Mouse (Mus musculus) urinary bladder, postnatal 14 days (tissue): ENCODE results near the gene Trabd.

Experiments
- DNase-seq: peaks from one replicate; pipeline ENCODE4 v3.0.0; 2021; ENCODE audit warnings: low spot score

Trabd gene

DNA sequence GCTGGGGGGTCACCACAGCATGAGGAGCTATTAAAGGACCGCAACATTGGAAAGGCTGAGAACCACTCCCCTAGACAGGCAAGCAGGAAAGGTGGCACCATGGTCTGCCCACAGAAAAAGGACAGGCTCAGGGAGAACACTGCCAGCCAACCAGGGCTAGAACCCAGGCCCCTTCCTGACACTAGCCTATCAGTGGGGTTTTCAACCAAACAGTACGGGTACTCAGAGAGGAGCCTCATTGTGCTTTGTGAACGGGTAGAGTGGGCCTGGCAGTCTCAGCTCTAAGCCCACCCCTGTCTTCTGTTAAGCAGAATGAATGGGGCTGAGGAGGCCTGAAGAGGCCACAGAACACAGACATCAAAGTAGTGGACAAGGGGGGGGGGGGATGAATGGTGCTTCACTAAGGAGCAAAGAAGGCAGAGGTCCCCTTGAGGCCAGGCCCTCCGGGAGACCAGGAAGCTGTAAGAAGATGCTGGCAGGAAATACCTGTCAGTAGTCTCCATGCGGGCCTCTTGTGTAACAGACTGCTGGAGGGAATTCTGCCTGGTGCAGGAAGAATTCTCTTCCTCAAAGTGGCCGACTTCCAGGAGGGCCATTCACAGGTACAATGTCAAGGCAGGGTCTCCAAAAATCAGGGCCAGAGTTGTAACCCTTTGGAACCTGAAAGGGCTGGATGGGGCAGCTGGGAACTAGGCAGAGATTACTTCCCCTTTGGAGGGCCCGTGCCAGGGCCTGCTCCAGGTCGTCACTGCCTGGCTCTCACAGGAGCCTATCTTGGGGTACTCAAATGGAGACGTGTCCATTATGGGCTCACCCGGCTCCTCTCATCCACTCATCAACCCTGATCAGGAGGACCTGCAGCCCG lies at the start of gene Trabd:
TSS of gene Trabd (plus strand) at position 512 of the 865 bp plus-strand sequence.
- DNase-seq = no peak

GRCm38 (mm10) chr15:89044381-89044780 lies 30.5 kb upstream of the Trabd start:
- no peak for DNase-seq

DNA sequence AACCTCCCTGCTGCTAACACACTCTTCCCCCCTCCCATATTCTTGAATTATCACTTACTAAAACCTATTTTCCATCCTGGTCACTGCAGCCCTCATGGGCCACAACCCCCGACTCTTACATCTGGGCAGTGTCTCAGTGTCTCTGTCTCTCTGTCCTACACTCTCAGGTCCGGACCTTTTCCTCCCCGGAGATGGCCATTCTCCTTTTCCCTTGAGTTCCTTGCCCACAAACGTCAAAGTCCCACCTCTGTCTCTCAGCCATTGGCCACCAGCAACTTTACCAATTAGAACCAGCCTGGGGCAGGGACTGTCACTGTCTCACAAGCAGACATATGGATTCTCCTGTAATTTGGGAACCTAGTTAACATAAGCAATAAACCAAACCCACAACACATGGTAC lies 28.6 kb upstream of the Trabd start:
- no peak for DNase-seq

DNA sequence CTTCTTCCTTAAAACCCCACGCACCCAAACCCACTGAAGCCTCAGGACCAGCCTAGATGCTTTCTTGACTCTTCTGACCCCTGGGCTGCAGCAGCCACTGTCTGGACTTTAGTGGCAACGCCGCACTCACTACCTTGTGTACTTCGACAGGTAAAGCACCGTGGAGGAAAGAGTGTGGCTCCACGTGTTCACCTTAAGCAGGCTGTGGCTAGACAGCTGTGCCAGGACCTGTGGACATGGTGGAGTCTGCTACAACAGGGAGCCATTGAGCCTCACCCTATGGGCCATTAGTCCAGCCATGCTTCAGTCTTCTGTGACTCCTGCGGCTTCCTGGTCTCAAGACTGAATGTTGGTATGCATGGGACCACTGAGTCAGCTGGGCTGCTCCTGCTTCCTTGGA lies 20.3 kb upstream of the Trabd start:
- no peak for DNase-seq

DNA sequence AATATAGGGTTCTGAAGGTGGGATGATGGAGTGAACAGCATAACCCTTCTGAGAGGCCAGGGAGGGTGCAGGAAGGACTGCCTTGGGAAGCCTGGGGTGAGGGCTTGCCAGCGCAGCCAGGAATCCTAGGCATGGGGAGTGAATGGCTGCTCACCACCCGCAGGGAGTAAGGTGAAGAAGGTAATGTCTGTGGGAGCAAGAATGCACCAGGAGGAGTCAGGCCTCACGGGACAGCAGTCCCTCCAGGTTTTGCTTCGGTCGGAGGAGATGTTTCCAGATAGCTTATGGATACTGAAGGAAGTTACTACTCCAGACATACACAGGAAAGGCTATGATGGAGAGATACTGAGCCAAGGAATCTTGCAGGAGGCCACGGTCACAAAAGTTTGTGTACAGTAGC lies 16.2 kb upstream of the Trabd start:
- no peak for DNase-seq

- peak; percentile 3 for DNase-seq
Observed at GRCm38 (mm10) chr15:89059161-89059931, 15.6 kb upstream of the Trabd start, which contains the start of gene Panx2. Gene Panx2 (plus strand): TSS chr15:89059734.

DNA sequence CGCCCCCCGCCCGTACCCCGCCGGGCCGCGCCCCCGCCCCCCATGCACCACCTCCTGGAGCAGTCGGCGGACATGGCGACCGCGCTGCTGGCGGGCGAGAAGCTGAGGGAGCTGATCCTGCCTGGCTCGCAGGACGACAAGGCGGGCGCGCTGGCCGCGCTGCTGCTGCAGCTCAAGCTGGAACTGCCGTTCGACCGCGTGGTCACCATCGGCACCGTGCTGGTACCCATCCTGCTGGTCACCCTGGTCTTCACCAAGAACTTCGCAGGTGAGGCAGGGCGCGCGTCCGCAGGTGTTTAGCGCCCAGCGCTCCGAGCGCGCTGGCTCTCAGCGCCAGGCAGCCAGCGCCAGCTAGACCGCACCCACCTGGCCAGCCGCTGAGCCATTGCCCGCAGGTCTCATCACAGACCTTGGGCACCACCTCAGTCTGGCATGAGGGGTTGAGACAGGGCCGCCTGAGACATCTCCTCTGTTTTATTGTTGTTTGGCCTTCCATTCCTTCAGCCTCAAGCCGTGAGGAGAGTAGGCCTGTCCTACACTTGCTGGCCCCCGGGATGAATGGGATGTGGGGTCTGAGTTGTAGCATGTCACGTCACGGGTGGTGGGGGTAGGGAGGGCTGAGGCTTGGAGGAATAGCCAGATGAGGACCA lies 14.8 kb upstream of the Trabd start:
- DNase-seq = peak; percentile 16

GRCm38 (mm10) chr15:89060811-89061460 lies 14.0 kb upstream of the Trabd start:
- peak; percentile 1 for DNase-seq

- DNase-seq = no peak
Observed at GRCm38 (mm10) chr15:89061761-89062517, 13.0 kb upstream of the Trabd start.

- no peak for DNase-seq
Observed at GRCm38 (mm10) chr15:89062518-89062910, 12.4 kb upstream of the Trabd start.

DNA sequence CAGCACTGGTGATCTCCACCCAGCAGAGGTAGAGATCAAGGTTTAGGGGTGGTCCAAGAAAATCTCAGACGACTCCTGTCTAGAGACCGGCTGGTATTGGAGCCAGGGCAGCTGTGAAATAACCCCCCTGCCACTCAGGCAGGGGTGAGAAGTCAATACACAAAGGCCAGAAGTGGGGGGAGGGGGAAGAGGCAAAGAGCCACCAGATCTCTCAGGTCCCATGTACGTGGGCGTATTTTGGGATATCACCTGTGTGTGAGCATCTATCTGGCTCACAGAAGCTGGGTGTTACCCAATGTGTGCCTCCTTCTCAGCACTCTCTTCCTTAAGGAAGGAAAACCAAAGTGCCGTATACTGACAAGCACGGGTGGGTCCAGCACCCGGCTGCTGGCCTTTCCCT lies 11.9 kb upstream of the Trabd start:
- DNase-seq = no peak

DNA sequence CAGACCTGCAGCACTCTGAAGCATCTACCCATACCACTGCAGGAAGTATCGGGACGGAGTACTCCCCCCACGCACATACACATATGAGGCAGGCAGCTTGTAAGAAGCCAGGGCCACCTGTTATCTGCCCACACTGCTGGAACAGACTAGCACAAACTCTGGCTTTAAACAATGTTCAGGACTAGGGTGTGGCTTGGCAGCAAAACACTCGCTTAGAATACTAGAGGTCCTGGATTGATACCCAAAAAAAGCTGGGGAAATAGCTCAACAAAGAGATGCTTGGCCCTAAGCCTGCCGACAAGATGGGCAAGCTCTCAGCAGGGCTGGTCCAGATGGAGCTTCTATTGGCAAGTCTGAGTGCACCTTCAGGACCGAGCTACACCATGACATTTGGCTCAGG lies 11.4 kb upstream of the Trabd start:
- no peak for DNase-seq

DNA sequence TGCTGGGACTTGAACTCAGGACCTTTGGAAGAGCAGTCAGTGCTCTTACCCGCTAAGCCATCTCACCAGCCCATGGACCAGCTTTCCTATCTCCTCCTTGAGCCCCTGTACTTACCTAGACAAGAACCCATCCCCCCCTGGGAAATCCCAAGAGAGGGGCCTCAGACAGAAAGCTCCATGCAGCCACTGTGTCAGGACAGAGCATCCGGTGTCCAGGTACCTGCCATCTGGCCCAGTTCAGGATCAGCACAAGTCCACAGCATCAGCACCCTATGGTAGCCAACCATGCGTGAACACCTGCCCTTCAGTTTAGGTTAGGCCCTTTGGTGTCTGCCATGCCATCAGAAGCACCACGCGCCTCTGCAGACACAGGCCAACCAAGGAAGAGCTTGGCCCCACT lies 10.0 kb upstream of the Trabd start:
- no peak for DNase-seq

DNA sequence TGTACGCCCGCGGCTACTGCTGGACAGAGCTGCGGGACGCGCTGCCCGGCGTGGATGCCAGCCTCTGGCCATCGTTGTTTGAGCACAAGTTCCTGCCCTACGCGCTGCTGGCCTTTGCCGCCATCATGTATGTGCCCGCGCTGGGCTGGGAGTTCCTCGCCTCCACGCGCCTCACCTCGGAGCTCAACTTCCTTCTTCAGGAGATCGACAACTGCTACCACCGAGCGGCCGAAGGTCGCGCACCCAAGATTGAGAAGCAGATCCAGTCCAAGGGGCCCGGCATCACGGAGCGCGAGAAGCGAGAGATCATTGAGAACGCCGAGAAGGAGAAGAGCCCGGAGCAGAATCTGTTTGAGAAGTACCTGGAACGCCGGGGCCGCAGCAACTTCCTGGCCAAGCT lies 7.3 kb upstream of the Trabd start:
- no peak for DNase-seq

GRCm38 (mm10) chr15:89068226-89068625 lies 6.7 kb upstream of the Trabd start:
- DNase-seq = no peak

- DNase-seq = no peak
Observed at GRCm38 (mm10) chr15:89069336-89069840, 5.5 kb upstream of the Trabd start.

DNA sequence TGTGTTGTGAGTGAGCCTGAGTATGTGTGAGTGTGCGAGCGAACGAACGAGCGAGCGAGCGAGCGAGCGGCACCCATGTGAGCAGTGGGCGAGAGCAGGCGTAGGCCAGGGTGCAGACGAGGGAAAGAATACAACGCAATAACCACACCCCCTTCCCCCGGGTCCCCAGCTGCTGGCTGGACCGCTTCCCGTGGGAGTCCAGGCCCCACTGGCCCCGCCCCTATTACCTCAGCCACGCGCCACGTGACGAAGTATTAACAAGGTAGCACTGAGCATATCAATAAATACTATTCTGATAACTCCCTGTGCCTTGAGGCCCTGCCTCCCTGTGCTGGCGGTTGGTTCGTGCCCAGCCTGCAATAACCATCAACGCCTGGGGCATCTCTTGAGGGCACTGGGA lies 4.3 kb upstream of the Trabd start:
- no peak for DNase-seq

- DNase-seq = no peak
Observed at GRCm38 (mm10) chr15:89073993-89074603, 826 bp upstream of the Trabd start.

DNA sequence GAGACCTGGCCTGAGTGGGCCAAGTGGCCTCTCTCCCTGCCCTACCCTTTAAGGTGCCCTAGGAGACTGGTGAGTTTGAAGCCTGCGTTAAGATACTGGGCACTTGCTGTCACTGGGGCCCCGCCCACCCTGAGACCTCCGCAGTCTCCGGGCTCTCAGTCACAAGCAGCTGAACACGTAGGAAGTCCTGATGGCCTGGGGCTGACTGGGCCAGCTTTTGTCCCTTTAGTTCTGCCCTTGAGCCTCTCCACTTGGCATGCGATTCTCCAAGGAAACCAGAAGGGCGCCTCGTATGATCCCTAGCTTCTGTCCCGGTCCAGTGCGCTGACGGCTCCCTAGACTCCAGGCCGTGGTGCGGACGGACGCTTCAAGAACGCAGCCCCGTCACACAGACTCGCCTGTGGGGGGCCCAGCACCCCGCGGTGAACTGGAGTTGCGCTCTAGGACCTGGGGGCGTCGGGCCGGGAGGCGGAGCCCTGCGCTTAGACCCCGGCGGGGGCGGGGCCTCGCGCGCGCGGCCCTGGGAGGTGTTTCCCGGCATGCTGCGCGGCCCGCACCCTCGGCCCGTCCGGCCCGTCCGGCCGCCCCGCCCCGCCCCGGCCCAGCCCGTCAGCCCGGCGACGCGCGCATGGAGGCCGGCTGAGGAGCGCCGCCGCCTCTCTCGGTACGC lies 689 bp downstream of the Trabd start:
- peak; percentile 87 for DNase-seq

DNA sequence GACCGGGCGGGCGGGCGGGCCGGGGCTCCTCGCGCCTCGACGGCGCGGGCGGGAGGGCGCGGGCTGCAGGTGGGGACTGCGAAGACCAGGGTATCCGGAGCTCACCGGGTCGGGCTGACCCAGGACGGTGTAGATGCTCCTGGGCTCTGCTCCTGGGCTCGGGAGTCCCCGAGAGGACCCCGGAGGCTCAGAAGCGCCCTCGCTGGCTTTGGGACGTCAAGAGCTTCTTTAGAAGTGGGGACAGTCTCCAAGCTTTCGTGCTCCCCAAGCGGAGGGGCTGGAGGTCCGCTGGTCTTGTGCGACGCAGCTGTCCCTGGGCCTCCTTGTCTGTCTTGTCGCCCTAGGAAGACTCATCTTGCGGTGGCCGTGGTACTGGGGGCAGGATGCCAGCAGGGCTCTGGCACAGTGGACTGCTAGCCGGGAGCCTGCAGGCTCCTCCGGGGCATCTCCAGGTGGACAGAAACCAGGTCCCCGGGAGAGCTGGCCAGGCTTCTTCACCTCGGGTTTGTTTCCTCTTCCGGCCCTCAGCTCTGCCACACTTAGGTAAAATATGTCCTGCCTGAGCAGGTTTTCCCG lies 1.3 kb downstream of the Trabd start:
- DNase-seq = peak; percentile 55
